Mouse (Mus musculus): ENCODE measurements at regions not wholly inside any gene's neighbourhood (a gene's known extent, or its start where the extent isn't known, plus 50 kb on each side); places are given as distances from the start of the nearest gene placed in this dataset.
"Not testable (repeated sequence)": the region's sequence is repeated elsewhere in the genome, so short reads cannot be mapped to it uniquely, and the experiment has no call there.

DNA sequence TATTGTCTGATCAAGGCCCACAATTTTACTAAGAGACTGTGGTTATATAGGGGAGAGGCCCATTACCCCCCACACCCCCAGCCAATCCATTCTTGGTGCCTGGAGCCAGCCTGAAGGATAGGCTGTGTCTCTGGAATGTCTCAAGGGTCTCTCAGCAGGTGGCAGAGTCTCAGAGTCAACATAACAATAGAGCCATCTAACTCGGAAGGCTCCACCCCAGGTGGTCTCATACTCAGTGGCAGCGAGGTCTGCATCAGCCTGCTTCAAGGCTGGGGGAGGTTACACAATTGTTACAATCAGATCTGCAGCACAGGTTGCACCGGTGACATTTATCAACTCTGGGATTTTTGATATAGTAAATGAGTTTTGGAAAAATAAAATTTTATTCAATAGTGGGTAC is 2513.1 kb upstream of the Gm12353 start:
- Histone ChIP-seq H3K27ac (ENCODE audit: insufficient read depth, low read length) (no peak overlapping the region), H3K36me3 (ENCODE audit: control insufficient read depth, insufficient read depth, low read length, poor library complexity, severe bottlenecking) (no peaks in the 10 kb centered on the region), H3K4me3 (ENCODE audit: low read depth, low read length) (no peak overlapping the region), H3K4me1 (ENCODE audit: control insufficient read depth, insufficient read depth, low read length) (no peaks in the 10 kb centered on the region), H3K9me3 (replicated peaks; ENCODE audit: control insufficient read depth, insufficient read depth, low read length, poor library complexity, severe bottlenecking) (no peaks in the 10 kb centered on the region), H3K27me3 (ENCODE audit: control insufficient read depth, insufficient read depth, low read length, poor library complexity, severe bottlenecking) (no peaks in the 10 kb centered on the region), H3K9ac (ENCODE audit: low read depth, poor library complexity, severe bottlenecking) (no peak overlapping the region)
- TF ChIP-seq EP300 (IDR thresholded peaks at IDR 0.05; ENCODE audit: insufficient read depth, low read depth, low read length) (peak; percentile 97), CTCF (IDR thresholded peaks at IDR 0.05; ENCODE audit: low read depth, low read length) (no peak)

DNA sequence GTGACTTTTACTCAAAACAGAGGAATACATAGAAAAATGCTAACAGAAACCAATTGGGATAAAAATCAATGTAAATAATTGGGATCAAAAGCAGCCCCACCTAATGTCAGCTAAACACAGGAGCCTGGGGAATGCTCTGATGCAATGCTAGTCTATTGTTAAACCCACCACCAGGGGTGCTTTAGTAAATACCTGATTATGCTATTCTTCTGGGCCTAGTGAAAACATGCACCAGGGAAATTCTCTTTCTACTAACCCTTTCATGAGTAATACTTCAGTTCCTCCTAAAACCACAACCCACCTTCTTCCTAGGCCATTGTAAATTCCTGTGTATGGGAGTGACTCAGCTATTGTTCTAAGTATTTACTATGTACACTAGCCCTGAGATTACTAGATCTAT is 2497.3 kb upstream of the Gm12353 start:
- H3K36me3 ChIP-seq (ENCODE audit: control insufficient read depth, insufficient read depth, low read length, poor library complexity, severe bottlenecking); H3K9ac ChIP-seq (ENCODE audit: low read depth, poor library complexity, severe bottlenecking); H3K4me3 ChIP-seq (ENCODE audit: low read depth, low read length); H3K27me3 ChIP-seq (ENCODE audit: control insufficient read depth, insufficient read depth, low read length, poor library complexity, severe bottlenecking); H3K27ac ChIP-seq (ENCODE audit: insufficient read depth, low read length); H3K9me3 ChIP-seq (replicated peaks; ENCODE audit: control insufficient read depth, insufficient read depth, low read length, poor library complexity, severe bottlenecking); H3K4me1 ChIP-seq (ENCODE audit: control insufficient read depth, insufficient read depth, low read length): not testable (repeated sequence)
